Mouse (Mus musculus) thymus, postnatal 4 days (tissue): ENCODE measurements around the gene Ppp1r11.

ENCODE experiments used
- DNase-seq: peaks from one replicate; pipeline ENCODE4 v3.0.0; 2021

The Ppp1r11 gene

DNA sequence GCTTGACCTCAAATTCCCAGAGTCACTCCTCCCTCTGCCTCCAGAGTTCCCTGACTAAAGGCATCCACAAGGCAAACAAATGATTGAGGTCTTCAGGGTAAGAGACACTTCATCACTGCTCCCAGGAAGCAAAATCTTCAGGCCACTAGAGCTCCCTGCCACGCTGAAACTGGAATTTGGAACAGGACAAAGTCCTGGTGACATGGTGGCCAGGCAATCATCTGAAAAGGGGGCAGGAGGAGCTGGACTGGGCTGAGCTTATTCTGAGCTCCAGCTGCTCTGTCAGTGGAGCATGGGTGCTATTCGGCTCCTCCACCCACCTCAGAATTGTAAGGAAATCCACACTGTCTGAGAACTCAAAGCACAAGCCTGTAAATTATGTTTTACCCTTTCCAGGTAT is 39.5 kb downstream of the Ppp1r11 start:
- DNase-seq, result no peak

- no peak for DNase-seq
Observed at GRCm38 (mm10) chr17:36909802-36910201, 41.7 kb downstream of the Ppp1r11 start.

GRCm38 (mm10) chr17:36908235-36908634 is 43.3 kb downstream of the Ppp1r11 start:
- DNase-seq, result no peak

GRCm38 (mm10) chr17:36903651-36904050 is 47.9 kb downstream of the Ppp1r11 start:
- no peak for DNase-seq

GRCm38 (mm10) chr17:36900691-36901090 is 50.9 kb downstream of the Ppp1r11 start:
- no peak for DNase-seq

GRCm38 (mm10) chr17:36900001-36900400 is 51.5 kb downstream of the Ppp1r11 start:
- no peak for DNase-seq

DNA sequence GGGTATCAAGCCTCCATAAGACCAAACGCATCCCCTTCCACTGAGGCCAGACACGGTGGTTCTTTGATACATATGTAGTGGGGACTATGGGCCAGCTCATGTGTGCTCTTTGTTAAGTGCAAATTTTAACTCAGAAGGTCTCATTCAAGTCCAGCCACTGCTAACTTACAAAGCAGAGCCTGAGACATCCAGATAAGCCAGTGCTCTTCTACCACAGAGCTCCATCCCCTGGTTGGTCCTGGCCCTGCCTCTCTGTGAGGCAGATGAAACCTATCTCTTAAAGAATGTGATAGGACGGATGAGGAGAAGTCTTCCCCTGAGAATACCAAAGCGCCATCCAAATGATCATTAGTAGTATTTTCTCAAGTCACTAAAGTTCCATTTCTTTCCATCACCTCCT is 52.2 kb downstream of the Ppp1r11 start:
- DNase-seq, result no peak
